Mouse (Mus musculus) liver, adult 2 months (tissue): Measurements from ENCODE around the gene Rsad1. TPM values are rescaled to one million over a fixed set of nuclear protein-coding genes. Genes with fewer than 3 reads are reported as not detected.

Experiments used
- DNase-seq: peaks from one replicate; pipeline ENCODE4 v3.0.0-alpha.2; 2011; ENCODE audit warnings: low read depth, low spot score; ENCODE audit errors: extremely low read depth
- H3K27ac ChIP-seq: fragments of 200-500 bp; replicated peaks from 2 replicates; pipeline ENCODE4 v1.5.1; 2012; ENCODE audit warnings: low read depth, mild to moderate bottlenecking, control low read depth, inconsistent platforms, low read length; ENCODE audit not compliant: insufficient read depth
- H3K27me3 ChIP-seq: fragments of 200-500 bp; 2 replicates; pipeline ENCODE4 v1.6.1; 2012; ENCODE audit warnings: mild to moderate bottlenecking, moderate library complexity, low read length, inconsistent platforms; ENCODE audit not compliant: control insufficient read depth, insufficient read depth
- H3K36me3 ChIP-seq: fragments of 200-500 bp; 2 replicates; pipeline ENCODE4 v1.6.1; 2012; ENCODE audit warnings: low read length, inconsistent platforms; ENCODE audit not compliant: control insufficient read depth, insufficient read depth
- H3K4me1 ChIP-seq: fragments of 200-500 bp; 2 replicates; pipeline ENCODE4 v1.6.1; 2011; ENCODE audit warnings: low read length; ENCODE audit not compliant: control insufficient read depth, insufficient read depth
- H3K4me3 ChIP-seq: fragments of 200-500 bp; 2 replicates; pipeline ENCODE4 v1.5.1; 2011; ENCODE audit warnings: low read depth, mild to moderate bottlenecking, control low read depth, low read length, moderate library complexity; ENCODE audit not compliant: insufficient read depth
- H3K79me2 ChIP-seq: fragments of 200-500 bp; 2 replicates; pipeline ENCODE4 v1.6.1; 2012; ENCODE audit warnings: inconsistent platforms, mild to moderate bottlenecking, low read length, moderate library complexity; ENCODE audit not compliant: control insufficient read depth, insufficient read depth
- H3K9ac ChIP-seq: fragments of 200-500 bp; 2 replicates; pipeline ENCODE4 v1.6.1; 2012; ENCODE audit warnings: low read depth, mild to moderate bottlenecking, control low read depth, inconsistent platforms, low read length
- CTCF ChIP-seq: fragments of 200-500 bp; IDR thresholded peaks from 2 replicates; pipeline ENCODE4 v1.5.1; 2011; ENCODE audit warnings: low read depth, low read length, control low read depth
- POLR2A ChIP-seq: fragments of 200-500 bp; IDR thresholded peaks from 2 replicates; pipeline ENCODE4 v1.6.1; 2011; ENCODE audit warnings: low read length, control low read depth; ENCODE audit not compliant: insufficient read depth; ENCODE audit errors: extremely low read depth
- WGBS: fragments of 180-500 bp; shearing (Covaris S2); methylation state at CpG from one replicate; pipeline ENCODE4 v1.1.7; 2018; 5-methylcytosine and 5-hydroxymethylcytosine counted together
- polyA plus RNA-seq: library from polyadenylated mRNA; depleted of rRNA; stranded (reverse); fragments of >200 nt; gene quantifications from 2 replicates; pipeline ENCODE4 v1.2.3, GENCODE M21; 2012
- total RNA-seq: library from RNA; depleted of rRNA; stranded (reverse); fragments of >200 nt; gene quantifications from 2 replicates; pipeline ENCODE4 v1.2.3, GENCODE M21; 2014

Gene Rsad1
- total and polyA plus RNA-seq, 2 experiments: 2.1 to 8.0 TPM

- TF ChIP-seq POLR2A (no peak), CTCF (no peak)
- no peaks in the 10 kb centered on the region for H3K4me1 ChIP-seq
- no peaks in the 10 kb centered on the region for H3K79me2 ChIP-seq
- H3K4me3 ChIP-seq: no peak overlapping the region
- H3K27me3 ChIP-seq: no peaks in the 10 kb centered on the region
- H3K36me3 ChIP-seq: peaks cover 21% of the 10 kb centered on the region; the same call in 1 of the 2 replicates
- WGBS: 93% methylated on average over 5 of the region's 5 CpGs
- H3K9ac ChIP-seq: no peak overlapping the region
- no peak overlapping the region for H3K27ac ChIP-seq
- DNase-seq: no peak
Measured at GRCm38 (mm10) chr11:94563383-94563782, 14.3 kb upstream of the Rsad1 start.

DNA sequence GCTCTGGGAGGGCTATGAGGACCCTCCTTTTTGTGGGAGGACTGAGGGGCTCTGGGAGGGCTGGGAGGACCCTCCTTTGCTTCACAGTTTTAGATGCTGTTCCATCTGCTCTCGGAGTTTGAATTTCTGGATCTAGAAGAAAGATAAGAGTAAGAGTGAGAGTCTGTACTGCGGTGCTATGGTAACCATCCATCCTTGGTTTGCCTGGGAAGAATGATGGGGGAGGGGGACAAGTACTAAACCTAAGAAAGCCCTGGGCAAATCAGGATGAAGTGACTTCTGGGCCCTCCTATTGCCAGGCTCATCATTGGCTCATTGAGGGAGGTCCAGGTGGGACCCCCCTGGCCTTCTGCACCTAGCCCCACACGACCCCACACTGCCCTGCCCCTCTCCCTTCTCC, 9.2 kb upstream of the Rsad1 start:
- H3K36me3 ChIP-seq: peaks cover 35% of the 10 kb centered on the region; the same call in 1 of the 2 replicates
- 93% methylated on average over 3 of the region's 3 CpGs for WGBS
- TF ChIP-seq CTCF (no peak), POLR2A (no peak)
- no peak overlapping the region for H3K9ac ChIP-seq
- H3K4me3 ChIP-seq: no peak overlapping the region
- no peak for DNase-seq
- H3K27me3 ChIP-seq: no peaks in the 10 kb centered on the region
- H3K4me1 ChIP-seq: no peaks in the 10 kb centered on the region
- H3K27ac ChIP-seq: no peak overlapping the region
- no peaks in the 10 kb centered on the region for H3K79me2 ChIP-seq

DNA sequence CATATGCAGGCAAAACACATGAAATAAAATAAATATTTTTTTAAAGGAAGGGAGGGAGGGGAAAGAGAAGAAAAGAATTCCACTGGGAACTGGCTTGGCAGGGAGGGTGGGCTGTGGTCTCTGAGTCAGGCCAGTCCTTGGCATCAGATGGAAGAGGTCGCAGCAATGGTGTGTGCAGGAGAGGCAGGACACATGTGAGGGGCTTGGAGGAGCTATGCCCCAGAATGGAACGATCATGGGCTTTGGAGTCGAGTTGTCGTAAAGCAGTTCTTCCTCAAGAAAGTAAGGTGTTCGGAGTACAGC, 1.3 kb upstream of the Rsad1 start:
- H3K27ac ChIP-seq: no peak overlapping the region
- WGBS: 84% methylated on average over 5 of the region's 5 CpGs

DNA sequence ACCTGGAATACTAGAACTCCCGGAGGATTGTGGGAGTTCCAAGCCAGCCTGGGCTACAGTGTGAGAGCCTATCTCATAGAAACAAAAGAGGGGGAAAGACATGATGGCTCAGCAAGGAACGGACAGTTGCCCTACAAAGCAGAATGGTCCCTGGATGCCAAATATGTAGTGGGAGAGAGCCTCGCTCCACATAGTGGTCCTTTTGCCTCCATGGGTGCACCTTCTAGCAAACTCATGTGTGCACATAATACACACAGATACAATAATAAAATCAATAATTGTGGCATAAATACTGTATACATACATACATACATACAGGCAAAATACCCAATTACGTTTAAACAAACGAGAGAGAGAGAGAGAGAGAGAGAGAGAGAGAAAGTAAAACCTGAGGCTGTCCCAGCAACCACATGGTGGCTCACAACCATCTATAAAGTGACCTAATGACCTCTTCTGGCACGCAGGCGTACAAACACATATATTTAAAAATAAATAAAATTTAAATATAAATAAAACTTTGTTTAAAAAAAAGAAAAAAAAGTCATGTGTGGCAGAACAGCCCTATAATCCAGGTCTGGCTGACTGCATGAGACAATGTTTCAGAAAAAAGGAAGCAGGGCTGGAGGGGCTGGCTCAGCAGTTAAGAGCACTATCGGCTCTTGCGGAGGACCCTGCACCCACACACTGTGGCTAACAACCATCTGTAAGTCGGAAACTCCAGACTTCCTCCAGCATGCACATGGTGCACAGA, 811 bp upstream of the Rsad1 start:
- Histone ChIP-seq H3K27me3 (no peaks in the 10 kb centered on the region), H3K36me3 (peaks cover 8% of the 10 kb centered on the region; the same call in 1 of the 2 replicates), H3K79me2 (no peaks in the 10 kb centered on the region), H3K4me1 (peaks cover 5% of the 10 kb centered on the region; the same call in 1 of the 2 replicates), H3K27ac (peak overlapping the region; percentile 42), H3K4me3 (no peak overlapping the region), H3K9ac (no peak overlapping the region)
- 53% methylated on average over 10 of the region's 10 CpGs for WGBS
- no peak for DNase-seq
- TF ChIP-seq POLR2A (no peak), CTCF (no peak)

More for the DNA sequence above, 1.3 kb upstream of the Rsad1 start:
- DNase-seq: no peak
- Histone ChIP-seq H3K4me3 (no peak overlapping the region), H3K36me3 (peaks cover 10% of the 10 kb centered on the region; the same call in 1 of the 2 replicates), H3K4me1 (peaks cover 5% of the 10 kb centered on the region; the same call in 1 of the 2 replicates), H3K9ac (no peak overlapping the region), H3K27me3 (no peaks in the 10 kb centered on the region), H3K79me2 (no peaks in the 10 kb centered on the region)
- TF ChIP-seq CTCF: no peak
- no peak for TF ChIP-seq POLR2A

DNA sequence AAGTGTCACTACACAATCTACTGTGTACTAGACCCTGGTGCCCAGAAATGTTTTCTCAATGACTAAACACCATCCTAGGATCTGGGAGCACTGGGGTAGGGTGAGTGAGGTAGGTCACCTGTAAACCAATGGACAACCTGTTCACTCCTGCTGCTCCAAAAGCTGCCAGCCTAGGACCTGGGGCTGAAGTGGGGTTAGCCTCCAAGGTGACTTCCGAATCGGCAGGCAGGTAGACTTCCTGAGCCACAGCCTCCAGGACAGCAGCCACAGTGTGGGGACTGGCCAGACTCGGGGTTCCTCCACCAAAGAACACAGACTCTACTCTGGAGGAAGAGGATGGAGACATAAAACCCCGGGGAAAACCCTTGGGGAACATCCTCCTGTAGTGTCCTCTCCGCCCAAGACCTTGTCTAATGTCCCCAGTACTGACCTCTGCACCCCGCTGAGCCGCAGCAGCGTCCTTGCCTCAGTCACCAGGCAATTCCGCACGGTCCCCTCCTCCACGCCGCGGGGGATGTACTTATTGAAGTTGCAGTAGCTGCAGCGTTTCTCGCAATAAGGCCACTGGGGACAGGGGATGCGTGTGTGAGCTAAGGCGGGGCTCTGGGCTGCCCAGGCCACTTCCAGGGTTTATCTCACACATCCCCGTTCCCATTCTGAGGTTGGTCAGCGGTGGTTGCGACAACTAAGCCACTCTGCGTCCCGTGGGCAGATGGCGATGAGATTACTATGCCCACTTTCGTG, 842 bp downstream of the Rsad1 start:
- Histone ChIP-seq H3K9ac (peak overlapping the region; percentile 81), H3K27ac (peak overlapping the region; percentile 76), H3K36me3 (peaks cover 3% of the 10 kb centered on the region; the same call in 1 of the 2 replicates), H3K4me3 (peak overlapping the region; percentile 67), H3K27me3 (no peaks in the 10 kb centered on the region), H3K79me2 (no peaks in the 10 kb centered on the region), H3K4me1 (peaks cover 5% of the 10 kb centered on the region; the same call in 1 of the 2 replicates)
- DNase-seq: peak; percentile 40
- TF ChIP-seq POLR2A: no peak
- TF ChIP-seq CTCF: 0 out of 2 replicates have a peak, but pooled peaks have one; percentile 5
- 10% methylated on average over 24 of the region's 24 CpGs for WGBS

DNA sequence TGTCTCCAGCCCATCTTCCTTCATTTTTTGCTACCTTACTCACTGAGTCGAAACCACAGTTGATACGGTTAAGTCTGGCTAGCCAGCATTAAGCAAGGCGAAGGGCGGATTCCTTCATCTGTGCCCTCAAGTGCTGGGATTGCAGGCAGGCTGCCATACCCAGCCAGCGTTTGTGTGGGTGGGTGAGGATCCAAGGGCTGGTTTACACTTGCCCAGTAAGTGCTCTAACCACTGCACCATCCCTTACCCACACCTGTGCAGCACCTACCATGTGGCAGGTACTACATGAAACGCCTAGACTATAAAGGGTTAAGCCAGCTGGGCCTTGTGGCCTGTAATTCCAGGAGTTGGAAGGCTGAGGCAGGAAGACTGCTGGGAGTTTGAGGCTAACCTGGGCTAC, 1.8 kb downstream of the Rsad1 start:
- 90% methylated on average over 6 of the region's 6 CpGs for WGBS
- Histone ChIP-seq H3K27me3 (no peaks in the 10 kb centered on the region), H3K27ac (no peak overlapping the region), H3K9ac (no peak overlapping the region), H3K4me1 (peaks cover 5% of the 10 kb centered on the region; the same call in 1 of the 2 replicates), H3K79me2 (no peaks in the 10 kb centered on the region), H3K36me3 (no peaks in the 10 kb centered on the region), H3K4me3 (no peak overlapping the region)
- DNase-seq: no peak
- TF ChIP-seq CTCF (no peak), POLR2A (no peak)
